Comparison of ENCODE assay signal across 8 mouse cellular contexts in the genomic region with DNA sequence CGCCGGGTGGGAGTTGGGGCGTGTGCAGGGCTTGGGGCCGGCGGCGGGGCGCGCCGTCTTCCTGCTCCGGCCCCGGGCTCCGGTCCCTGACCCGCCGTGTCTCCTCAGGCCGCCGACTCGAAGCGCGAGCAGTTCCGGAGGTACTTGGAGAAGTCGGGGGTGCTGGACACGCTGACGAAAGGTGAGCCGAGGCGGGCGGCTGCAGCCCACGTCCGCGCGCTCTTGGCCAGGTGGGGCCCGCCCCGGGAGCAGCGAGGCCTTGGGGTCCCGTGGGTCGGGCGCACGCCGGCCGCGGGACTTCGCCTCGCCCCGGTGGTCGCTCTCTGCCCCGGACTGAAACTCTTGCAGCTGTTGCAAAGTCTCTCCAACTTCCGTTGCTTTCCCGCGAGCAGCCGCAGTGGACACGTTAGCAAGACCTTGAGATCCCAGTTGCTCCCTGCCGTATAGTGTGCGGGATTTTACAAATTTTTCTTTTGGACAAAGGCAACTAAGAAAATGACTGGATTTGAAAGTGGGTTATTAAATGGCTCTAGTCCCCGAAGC. TPM values are rescaled to one million over a fixed set of nuclear protein-coding genes. Genes with fewer than 3 reads are reported as not detected.
DNase-seq lines count a peak whose midpoint lies in the region; ATAC-seq and TF ChIP-seq lines count a peak whose summit lies in the region.

No protein-coding gene starts in this region.

- peak overlapping the region; percentile 87 for H3K27ac ChIP-seq in heart, embryonic 12.5 days (ENCODE audit: poor library complexity, severe bottlenecking)
- no peak overlapping the region; the same call in 1 of the 2 replicates for H3K27ac ChIP-seq in CH12.LX (ENCODE audit: insufficient read depth, low read depth)
- peak overlapping the region; percentile 83 for H3K27ac ChIP-seq in embryonic facial prominence, embryonic 15.5 days (replicated peaks)
- H3K27ac ChIP-seq in liver, embryonic 12.5 days = peak overlapping the region; percentile 87
- H3K27ac ChIP-seq in stomach, postnatal 0 days (replicated peaks) = peak overlapping the region; percentile 85

- TF ChIP-seq CTCF in CH12.LX (conservative IDR thresholded peaks at IDR 0.05 in 1 of 2, IDR thresholded peaks at IDR 0.05 in 1 of 2; ENCODE audit: low read depth in 2 of 2, low read length in 2 of 2) = no peak
- TF ChIP-seq CTCF in stomach, postnatal 0 days (IDR thresholded peaks at IDR 0.05; ENCODE audit: low read depth) = no peak

- no peak for TF ChIP-seq POLR2A in CH12.LX (IDR thresholded peaks at IDR 0.05; ENCODE audit: low read depth, low read length)

- H3K4me3 ChIP-seq in heart, embryonic 12.5 days = peak overlapping the region; percentile 83
- peak overlapping the region; percentile 47 to 87 (median 76) for H3K4me3 ChIP-seq in CH12.LX (replicated peaks in 1 of 3; ENCODE audit: low read depth in 2 of 3, low read length in 2 of 3, poor library complexity in 1 of 3)
- H3K4me3 ChIP-seq in embryonic facial prominence, embryonic 15.5 days (replicated peaks) = peak overlapping the region; percentile 68
- H3K4me3 ChIP-seq in liver, embryonic 12.5 days = peak overlapping the region; percentile 74
- H3K4me3 ChIP-seq in stomach, postnatal 0 days (ENCODE audit: low read depth, low read length) = peak overlapping the region; percentile 76

- H3K9ac ChIP-seq in heart, embryonic 12.5 days = peak overlapping the region; percentile 92
- peak overlapping the region; percentile 68 for H3K9ac ChIP-seq in CH12.LX (ENCODE audit: insufficient read depth, low read depth)
- peak overlapping the region; percentile 62 for H3K9ac ChIP-seq in embryonic facial prominence, embryonic 15.5 days
- peak overlapping the region; percentile 88 for H3K9ac ChIP-seq in liver, embryonic 12.5 days
- H3K9ac ChIP-seq in stomach, postnatal 0 days (ENCODE audit: low read length) = peak overlapping the region; percentile 79

- peaks cover 16% of the 10 kb centered on the region for H3K4me1 ChIP-seq in heart, embryonic 12.5 days (replicated peaks)
- H3K4me1 ChIP-seq in CH12.LX (ENCODE audit: control insufficient read depth in 1 of 2, insufficient read depth in 2 of 2) = peaks cover 0 to 26% of the 10 kb centered on the region in 2 experiments; a peak in 3 of 4 replicates
- H3K4me1 ChIP-seq in embryonic facial prominence, embryonic 15.5 days = peaks cover 12% of the 10 kb centered on the region; the same call in 1 of the 2 replicates
- H3K4me1 ChIP-seq in liver, embryonic 12.5 days = peaks cover 34% of the 10 kb centered on the region
- H3K4me1 ChIP-seq in stomach, postnatal 0 days (replicated peaks; ENCODE audit: control insufficient read depth, insufficient read depth) = no peaks in the 10 kb centered on the region

- no peak for DNase-seq in heart, postnatal 25 days (ENCODE audit: low spot score)
- DNase-seq in CH12.LX (ENCODE audit: extremely low read depth) = peak; percentile 27
- no peak for DNase-seq in stomach, postnatal 0 days (ENCODE audit: low spot score)
- no peak for DNase-seq in cerebellum, adult 18-20 months
- DNase-seq in gastrocnemius, adult 18-20 months (ENCODE audit: low spot score) = no peak

- intact Hi-C loops in heart, postnatal 25 days (cut with DNase I) = no loop called here

- no peak for TF ChIP-seq RAD21 in CH12.LX (IDR thresholded peaks at IDR 0.05; ENCODE audit: low read depth, low read length)

- peaks cover 15% of the 10 kb centered on the region for H3K79me2 ChIP-seq in CH12.LX (replicated peaks; ENCODE audit: control insufficient read depth, extremely low read depth, insufficient read depth, poor library complexity, severe bottlenecking)

- in situ Hi-C loops in CH12.LX (cut with MboI; ENCODE audit: low pct_ligation_motif_present, low pct_unique_long_range_greater_than_20kb, low sequenced_read_pairs) = no loop called here

- no peaks in the 10 kb centered on the region for H3K27me3 ChIP-seq in heart, embryonic 12.5 days (replicated peaks)
- H3K27me3 ChIP-seq in CH12.LX (replicated peaks) = no peaks in the 10 kb centered on the region
- no peaks in the 10 kb centered on the region for H3K27me3 ChIP-seq in embryonic facial prominence, embryonic 15.5 days
- H3K27me3 ChIP-seq in liver, embryonic 12.5 days (replicated peaks) = no peaks in the 10 kb centered on the region
- no peaks in the 10 kb centered on the region for H3K27me3 ChIP-seq in stomach, postnatal 0 days (ENCODE audit: control insufficient read depth, insufficient read depth, low read length)

- H3K36me3 ChIP-seq in heart, embryonic 12.5 days = peaks cover 15% of the 10 kb centered on the region
- H3K36me3 ChIP-seq in CH12.LX (replicated peaks in 1 of 2; ENCODE audit: control insufficient read depth in 1 of 2, insufficient read depth in 1 of 2, low read length in 1 of 2) = peaks cover 8 to 29% of the 10 kb centered on the region in 2 experiments
- 0 out of 2 replicates have a peak, but pooled peaks cover 3% of the 10 kb centered on the region for H3K36me3 ChIP-seq in embryonic facial prominence, embryonic 15.5 days
- H3K36me3 ChIP-seq in liver, embryonic 12.5 days = peaks cover 24% of the 10 kb centered on the region
- H3K36me3 ChIP-seq in stomach, postnatal 0 days (ENCODE audit: control insufficient read depth, insufficient read depth, low read length) = no peaks in the 10 kb centered on the region

- dilution Hi-C loops in CH12.LX (cut with MboI; ENCODE audit: extremely low pct_ligation_motif_present, extremely low pct_unique_long_range_greater_than_20kb, low sequenced_read_pairs) = no loop called here

- ATAC-seq in heart, embryonic 12.5 days (ENCODE audit: insufficient number of reproducible peaks, low FRiP score) = peak; percentile 46
- ATAC-seq in embryonic facial prominence, embryonic 15.5 days (ENCODE audit: insufficient number of reproducible peaks, low FRiP score, low TSS enrichment, low read depth) = no peak; the same call in 1 of the 2 replicates
- ATAC-seq in liver, embryonic 12.5 days = peak; percentile 50; the same call in 1 of the 2 replicates
- ATAC-seq in stomach, postnatal 0 days (ENCODE audit: low FRiP score, low TSS enrichment) = no peak; the same call in 1 of the 2 replicates

- no peaks in the 10 kb centered on the region for H3K9me3 ChIP-seq in heart, embryonic 12.5 days (replicated peaks)
- H3K9me3 ChIP-seq in CH12.LX (replicated peaks; ENCODE audit: low read length) = no peaks in the 10 kb centered on the region
- no peaks in the 10 kb centered on the region for H3K9me3 ChIP-seq in embryonic facial prominence, embryonic 15.5 days (replicated peaks)
- no peaks in the 10 kb centered on the region for H3K9me3 ChIP-seq in liver, embryonic 12.5 days (replicated peaks)
- no peaks in the 10 kb centered on the region for H3K9me3 ChIP-seq in stomach, postnatal 0 days (ENCODE audit: control insufficient read depth, low read length)

- no peak for TF ChIP-seq EP300 in CH12.LX (IDR thresholded peaks at IDR 0.05; ENCODE audit: low read length)
- no peak for TF ChIP-seq EP300 in stomach, postnatal 0 days (optimal IDR thresholded peaks at IDR 0.05)

- H3K4me2 ChIP-seq in heart, embryonic 12.5 days = peak overlapping the region; percentile 86
- H3K4me2 ChIP-seq in CH12.LX (ENCODE audit: insufficient read depth, low read depth, poor library complexity, severe bottlenecking) = peak overlapping the region; percentile 97
- peak overlapping the region; percentile 61 for H3K4me2 ChIP-seq in embryonic facial prominence, embryonic 15.5 days (replicated peaks)
- peak overlapping the region; percentile 83 for H3K4me2 ChIP-seq in liver, embryonic 12.5 days
- H3K4me2 ChIP-seq in stomach, postnatal 0 days (replicated peaks; ENCODE audit: low read depth) = peak overlapping the region; percentile 84

- WGBS in heart, embryonic 12.5 days = under 1% methylated on average over 53 of the region's 53 CpGs
- under 1% methylated on average over 53 of the region's 53 CpGs for WGBS in embryonic facial prominence, embryonic 15.5 days
- WGBS in liver, embryonic 12.5 days (ENCODE audit: insufficient replicate concordance) = under 1% methylated on average over 53 of the region's 53 CpGs
- under 1% methylated on average over 52 of the region's 53 CpGs for WGBS in stomach, postnatal 0 days

RNA-seq across cellular contexts. Expression of a gene that starts 0.6 kb away (rescaled TPM):
- polyA plus RNA-seq in heart, embryonic 12.5 days (2016; fragmentation: Nextera tagmentation; extraction: Ambion mirVana) = 65.6 and 69.9 TPM in 2 replicates
- 10 to 100 TPM; 20.9 to 25.0 TPM for total RNA-seq in heart, postnatal 25 days (2021)
- total RNA-seq in CH12.LX (2012; rRNA removed) (31.4 and 33.8 TPM in 2 replicates), CH12.LX (2014; rRNA removed) (45.4 and 46.9 TPM in 2 replicates)
- 54.4 and 54.7 TPM in 2 replicates for polyA plus RNA-seq in CH12.LX (2012; ENCODE audit: insufficient read length, low read depth)
- polyA plus RNA-seq in embryonic facial prominence, embryonic 15.5 days (2015; fragmentation: Nextera tagmentation; extraction: Ambion mirVana) = 72.4 and 80.1 TPM in 2 replicates
- 79.5 and 79.7 TPM in 2 replicates for polyA plus RNA-seq in liver, embryonic 12.5 days (2016; fragmentation: Nextera tagmentation; extraction: Ambion mirVana)
- 82.4 and 90.3 TPM in 2 replicates for polyA plus RNA-seq in stomach, postnatal 0 days (2015; fragmentation: Nextera tagmentation; extraction: Ambion mirVana)
- 10 to 100 TPM; 17.9 to 19.5 TPM for total RNA-seq in gastrocnemius, adult 18-20 months (2021)

RNA-seq across cellular contexts. Expression of a gene that starts 12.0 kb away (rescaled TPM):
- polyA plus RNA-seq in heart, embryonic 12.5 days (2016; fragmentation: Nextera tagmentation; extraction: Ambion mirVana) = 47.8 and 50.1 TPM in 2 replicates
- 10 to 100 TPM; 35.8 to 39.9 TPM for total RNA-seq in heart, postnatal 25 days (2021)
- total RNA-seq in CH12.LX (2012; rRNA removed) (23.6 and 24.0 TPM in 2 replicates), CH12.LX (2014; rRNA removed) (67.6 and 77.9 TPM in 2 replicates)
- polyA plus RNA-seq in CH12.LX (2012; ENCODE audit: insufficient read length, low read depth) = 49.0 and 49.1 TPM in 2 replicates
- polyA plus RNA-seq in embryonic facial prominence, embryonic 15.5 days (2015; fragmentation: Nextera tagmentation; extraction: Ambion mirVana) = 57.1 and 57.3 TPM in 2 replicates
- polyA plus RNA-seq in liver, embryonic 12.5 days (2016; fragmentation: Nextera tagmentation; extraction: Ambion mirVana) = 38.4 and 38.8 TPM in 2 replicates
- polyA plus RNA-seq in stomach, postnatal 0 days (2015; fragmentation: Nextera tagmentation; extraction: Ambion mirVana) = 38.3 and 41.2 TPM in 2 replicates
- total RNA-seq in gastrocnemius, adult 18-20 months (2021) = 10 to 100 TPM; 18.7 to 23.1 TPM

RNA-seq across cellular contexts. Expression of a gene that starts 12.6 kb away (rescaled TPM):
- not detected in 2 replicates for polyA plus RNA-seq in heart, embryonic 12.5 days (2016; fragmentation: Nextera tagmentation; extraction: Ambion mirVana)
- total RNA-seq in heart, postnatal 25 days (2021) = not detected
- 2.1 and 3.2 TPM in 2 replicates for total RNA-seq in CH12.LX (2012; rRNA removed)
- total RNA-seq in CH12.LX (2014; rRNA removed) = not detected in 2 replicates
- polyA plus RNA-seq in CH12.LX (2012; ENCODE audit: insufficient read length, low read depth) = not detected in 2 replicates
- polyA plus RNA-seq in embryonic facial prominence, embryonic 15.5 days (2015; fragmentation: Nextera tagmentation; extraction: Ambion mirVana) = not detected in 2 replicates
- not detected in 2 replicates for polyA plus RNA-seq in liver, embryonic 12.5 days (2016; fragmentation: Nextera tagmentation; extraction: Ambion mirVana)
- polyA plus RNA-seq in stomach, postnatal 0 days (2015; fragmentation: Nextera tagmentation; extraction: Ambion mirVana) = not detected in 2 replicates
- not detected for total RNA-seq in gastrocnemius, adult 18-20 months (2021)

RNA-seq across cellular contexts. Expression of a gene that starts 45.7 kb away (rescaled TPM):
- not detected in 2 replicates for polyA plus RNA-seq in heart, embryonic 12.5 days (2016; fragmentation: Nextera tagmentation; extraction: Ambion mirVana)
- not detected for total RNA-seq in heart, postnatal 25 days (2021)
- total RNA-seq in CH12.LX (2012; rRNA removed) (not detected in 2 replicates), CH12.LX (2014; rRNA removed) (not detected in 2 replicates)
- polyA plus RNA-seq in CH12.LX (2012; ENCODE audit: insufficient read length, low read depth) = not detected in 2 replicates
- 0.09 and 0.12 TPM in 2 replicates for polyA plus RNA-seq in embryonic facial prominence, embryonic 15.5 days (2015; fragmentation: Nextera tagmentation; extraction: Ambion mirVana)
- not detected in 2 replicates for polyA plus RNA-seq in liver, embryonic 12.5 days (2016; fragmentation: Nextera tagmentation; extraction: Ambion mirVana)
- polyA plus RNA-seq in stomach, postnatal 0 days (2015; fragmentation: Nextera tagmentation; extraction: Ambion mirVana) = not detected in 2 replicates
- not detected for total RNA-seq in gastrocnemius, adult 18-20 months (2021)

Comparison
In these comparisons a context has a peak if more than half of its experiments do, and no peak if none do; other contexts are left out.
1. ATAC-seq: peak in heart, embryonic 12.5 days (single experiment) and liver, embryonic 12.5 days (single experiment); none in embryonic facial prominence, embryonic 15.5 days (single experiment) and stomach, postnatal 0 days (single experiment).
2. Peak in every context shown above with its lines, with median percentiles within 50 percentile points of each other: H3K4me2 ChIP-seq, H3K4me3 ChIP-seq and H3K9ac ChIP-seq.